Mouse (Mus musculus): ENCODE measurements around the gene Akap8l.

Akap8l gene

GRCm38 (mm10) chr17:32317032-32317431 lies 33.4 kb downstream of the Akap8l start:
- DNase-seq = no peak

GRCm38 (mm10) chr17:32315560-32315959 lies 34.8 kb downstream of the Akap8l start:
- no peak for DNase-seq

- no peak for DNase-seq
Observed at GRCm38 (mm10) chr17:32313892-32314291, 36.5 kb downstream of the Akap8l start.

- DNase-seq = no peak
Observed at GRCm38 (mm10) chr17:32312801-32313200, 37.6 kb downstream of the Akap8l start.

GRCm38 (mm10) chr17:32307963-32308362 lies 42.4 kb downstream of the Akap8l start:
- DNase-seq = no peak

GRCm38 (mm10) chr17:32298125-32298524 lies 52.3 kb downstream of the Akap8l start:
- no peak for DNase-seq

- no peak for DNase-seq
Observed at GRCm38 (mm10) chr17:32295901-32296300, 54.5 kb downstream of the Akap8l start.

GRCm38 (mm10) chr17:32295160-32295559 lies 55.2 kb downstream of the Akap8l start:
- DNase-seq = no peak

- DNase-seq = no peak
Observed at GRCm38 (mm10) chr17:32285138-32285670, 65.2 kb downstream of the Akap8l start.

- peak; percentile 94 for DNase-seq
Observed at GRCm38 (mm10) chr17:32284262-32285137, 65.9 kb downstream of the Akap8l start, which contains the start of gene Brd4. Gene Brd4, minus strand, starts transcription at chr17:32284722.

- peak; percentile 78 for DNase-seq
Observed at GRCm38 (mm10) chr17:32283771-32284221, 66.6 kb downstream of the Akap8l start.

- peak; percentile 33 for DNase-seq
Observed at GRCm38 (mm10) chr17:32283341-32283740, 67.1 kb downstream of the Akap8l start.

GRCm38 (mm10) chr17:32281611-32282310 lies 68.6 kb downstream of the Akap8l start:
- no peak for DNase-seq

GRCm38 (mm10) chr17:32281126-32281525 lies 69.3 kb downstream of the Akap8l start:
- DNase-seq = no peak

- DNase-seq = no peak
Observed at GRCm38 (mm10) chr17:32280575-32280974, 69.8 kb downstream of the Akap8l start.

- no peak for DNase-seq
Observed at GRCm38 (mm10) chr17:32277201-32277600, 73.2 kb downstream of the Akap8l start.

GRCm38 (mm10) chr17:32275568-32275967 lies 74.8 kb downstream of the Akap8l start:
- no peak for DNase-seq

Data from kidney, postnatal 14 days (tissue).